In genomic region chr3:37972931-37973330, GRCm38 (mm10) we compare ENCODE assay signal across 25 mouse cellular contexts.
"Had no signal": no experiment of that assay in that cellular context is flagged by ENCODE, and none has a peak within 500 bp of the region (broad histone marks: within the 10 kb centered on the region; RNA-seq: fewer than 3 reads in every experiment).

No protein-coding gene starts in this region.

- H3K4me1 ChIP-seq: hindbrain, embryonic 15.5 days had no signal

- DNase-seq: forebrain, postnatal 0 days; gastrocnemius, postnatal 14 days; gastrocnemius, postnatal 36 days; heart, adult 2 months; heart, postnatal 14 days; heart, postnatal 36 days; kidney, adult 11 months; kidney, adult 2 months; kidney, adult 9 months; kidney, postnatal 14 days; kidney, postnatal 36 days; layer of hippocampus, adult 9-11 months; layer of hippocampus, postnatal 36 days had no signal

- H3K9me3 ChIP-seq: heart, embryonic 13.5 days; heart, embryonic 15.5 days; hindbrain, embryonic 13.5 days; hindbrain, embryonic 15.5 days; kidney, embryonic 15.5 days; limb, embryonic 10.5 days; limb, embryonic 12.5 days had no signal

- H3K36me3 ChIP-seq: heart, embryonic 13.5 days; heart, embryonic 15.5 days; hindbrain, embryonic 13.5 days; hindbrain, embryonic 15.5 days; kidney, embryonic 15.5 days; limb, embryonic 10.5 days; limb, embryonic 12.5 days had no signal

- H3K27me3 ChIP-seq: hindbrain, embryonic 15.5 days; kidney, embryonic 15.5 days; limb, embryonic 12.5 days had no signal

- H3K4me3 ChIP-seq: heart, adult 2 months; heart, embryonic 13.5 days; heart, embryonic 15.5 days; hindbrain, embryonic 13.5 days; hindbrain, embryonic 15.5 days; kidney, embryonic 15.5 days; limb, embryonic 10.5 days; limb, embryonic 12.5 days had no signal

- H3K4me2 ChIP-seq: heart, embryonic 11.5 days; heart, embryonic 13.5 days; heart, embryonic 15.5 days; hindbrain, embryonic 13.5 days; hindbrain, embryonic 15.5 days; kidney, embryonic 15.5 days; limb, embryonic 12.5 days; liver, embryonic 11.5 days had no signal

- H3K27ac ChIP-seq: heart, adult 2 months; heart, embryonic 13.5 days; heart, embryonic 15.5 days; hindbrain, embryonic 13.5 days; hindbrain, embryonic 15.5 days; hindbrain, postnatal 0 days; kidney, embryonic 15.5 days; kidney, postnatal 0 days; limb, embryonic 10.5 days; limb, embryonic 12.5 days had no signal

- H3K9ac ChIP-seq: forebrain, postnatal 0 days; heart, embryonic 13.5 days; heart, embryonic 15.5 days; hindbrain, embryonic 13.5 days; hindbrain, embryonic 15.5 days; kidney, embryonic 15.5 days; limb, embryonic 12.5 days had no signal

- ATAC-seq: forebrain, postnatal 0 days; hindbrain, postnatal 0 days; intestine, embryonic 16.5 days had no signal
